Mouse (Mus musculus): Measurements from ENCODE around the gene Socs5.

DNA sequence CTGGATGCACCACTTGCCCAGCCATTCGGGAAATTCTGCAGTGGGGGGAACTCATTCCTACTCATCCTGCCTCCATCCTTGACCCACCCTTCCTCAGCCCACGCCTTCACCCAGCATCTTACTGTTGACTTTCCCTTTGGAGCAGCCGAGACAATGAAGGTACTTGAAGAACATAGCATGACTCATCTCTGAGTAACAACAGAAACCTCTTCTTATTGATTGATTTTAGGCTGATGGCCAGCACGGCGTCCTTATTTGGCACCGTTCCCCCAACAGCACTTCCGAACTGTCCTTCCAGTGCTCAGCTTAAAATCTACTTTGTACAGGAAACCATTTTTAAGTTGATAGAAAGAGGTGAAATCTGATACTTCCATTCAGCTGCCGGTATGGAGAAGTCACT lies 4.8 kb upstream of the Socs5 start:
- no peak for TF ChIP-seq CTCF (IDR thresholded peaks at IDR 0.05; ENCODE audit: low read depth, low read length)
- no peak for TF ChIP-seq EP300 (IDR thresholded peaks at IDR 0.05; ENCODE audit: insufficient read depth, low read depth, low read length)

All from ES-Bruce4 (cell line).